Comparison of ENCODE assay signal across 20 mouse cellular contexts in genomic region chr19:3449248-3449647, GRCm38 (mm10). TPM values are rescaled to one million over a fixed set of nuclear protein-coding genes. Genes with fewer than 3 reads are reported as not detected.
DNase-seq lines count a peak whose midpoint lies in the region; ATAC-seq and TF ChIP-seq lines count a peak whose summit lies in the region.
"Had no signal": no experiment of that assay in that cellular context is flagged by ENCODE, and none has a peak within 500 bp of the region (broad histone marks: within the 10 kb centered on the region; RNA-seq: fewer than 3 reads in every experiment).

No protein-coding gene starts in this region.

- TF ChIP-seq EP300 in lung, postnatal 0 days (IDR thresholded peaks at IDR 0.05) = no peak

- no peak for TF ChIP-seq CTCF in lung, postnatal 0 days (IDR thresholded peaks at IDR 0.05)

- no peak overlapping the region for H3K4me3 ChIP-seq in heart, embryonic 15.5 days
- no peak overlapping the region for H3K4me3 ChIP-seq in lung, postnatal 0 days (ENCODE audit: low read depth, low read length)
- no peak overlapping the region for H3K4me3 ChIP-seq in forebrain, embryonic 13.5 days
- H3K4me3 ChIP-seq: embryonic facial prominence, embryonic 13.5 days; forebrain, embryonic 12.5 days; hindbrain, embryonic 12.5 days; midbrain, embryonic 15.5 days; neural tube, embryonic 12.5 days had no signal

- H3K27me3 ChIP-seq in heart, embryonic 15.5 days = no peaks in the 10 kb centered on the region
- no peaks in the 10 kb centered on the region for H3K27me3 ChIP-seq in lung, postnatal 0 days (replicated peaks; ENCODE audit: insufficient read depth, low read length)
- no peaks in the 10 kb centered on the region for H3K27me3 ChIP-seq in forebrain, embryonic 13.5 days
- H3K27me3 ChIP-seq: embryonic facial prominence, embryonic 13.5 days; forebrain, embryonic 12.5 days; hindbrain, embryonic 12.5 days; midbrain, embryonic 15.5 days; neural tube, embryonic 12.5 days had no signal

- H3K9ac ChIP-seq in heart, embryonic 15.5 days = no peak overlapping the region
- no peak overlapping the region for H3K9ac ChIP-seq in lung, postnatal 0 days (replicated peaks; ENCODE audit: low read depth)
- H3K9ac ChIP-seq in forebrain, embryonic 13.5 days = no peak overlapping the region
- H3K9ac ChIP-seq: embryonic facial prominence, embryonic 13.5 days; forebrain, embryonic 12.5 days; hindbrain, embryonic 12.5 days; liver, postnatal 0 days; midbrain, embryonic 15.5 days; neural tube, embryonic 12.5 days had no signal

- H3K9me3 ChIP-seq in heart, embryonic 15.5 days (replicated peaks) = no peaks in the 10 kb centered on the region
- H3K9me3 ChIP-seq in lung, postnatal 0 days (ENCODE audit: low read length) = no peaks in the 10 kb centered on the region
- no peaks in the 10 kb centered on the region for H3K9me3 ChIP-seq in forebrain, embryonic 13.5 days (replicated peaks)
- H3K9me3 ChIP-seq: embryonic facial prominence, embryonic 13.5 days; forebrain, embryonic 12.5 days; hindbrain, embryonic 12.5 days; midbrain, embryonic 15.5 days; neural tube, embryonic 12.5 days had no signal

- H3K27ac ChIP-seq in heart, embryonic 15.5 days = 0 out of 2 replicates have a peak overlapping the region, but pooled peaks have one; percentile 4
- peak overlapping the region; percentile 7; the same call in 1 of the 2 replicates for H3K27ac ChIP-seq in lung, postnatal 0 days (ENCODE audit: low read length)
- H3K27ac ChIP-seq in forebrain, embryonic 13.5 days = no peak overlapping the region
- H3K27ac ChIP-seq: embryonic facial prominence, embryonic 13.5 days; forebrain, embryonic 12.5 days; hindbrain, embryonic 12.5 days; midbrain, embryonic 15.5 days; neural tube, embryonic 12.5 days had no signal

- ATAC-seq in heart, embryonic 15.5 days (replicated peaks; ENCODE audit: insufficient number of reproducible peaks, insufficient read depth, low FRiP score, low read depth) = no peak
- ATAC-seq in lung, postnatal 0 days = peak; percentile 60
- ATAC-seq in forebrain, embryonic 13.5 days = no peak
- ATAC-seq: liver, postnatal 0 days; midbrain, embryonic 15.5 days had no signal

- H3K36me3 ChIP-seq in heart, embryonic 15.5 days = 0 out of 2 replicates have a peak, but pooled peaks cover 8% of the 10 kb centered on the region
- no peaks in the 10 kb centered on the region for H3K36me3 ChIP-seq in lung, postnatal 0 days (ENCODE audit: insufficient read depth, low read length)
- peaks cover 16% of the 10 kb centered on the region for H3K36me3 ChIP-seq in forebrain, embryonic 13.5 days (ENCODE audit: poor library complexity, severe bottlenecking)

- no peak for DNase-seq in heart, adult 8-10 months (ENCODE audit: low spot score)
- peak; percentile 26 for DNase-seq in ovary, adult 18-20 months (ENCODE audit: low spot score)
- DNase-seq in ovary, postnatal 10 days (ENCODE audit: low spot score) = no peak
- DNase-seq in lung, postnatal 0 days (ENCODE audit: low spot score) = peak; percentile 24
- no peak for DNase-seq in cerebellum, adult 9-10 months
- DNase-seq in frontal cortex, postnatal 10 days (ENCODE audit: low spot score in 2 of 2) = no peak
- DNase-seq: adrenal gland, postnatal 14 days; cerebellum, postnatal 14 days; liver, postnatal 0 days; thymus, postnatal 25 days had no signal

- H3K4me2 ChIP-seq in heart, embryonic 15.5 days = no peak overlapping the region
- H3K4me2 ChIP-seq in lung, postnatal 0 days (replicated peaks; ENCODE audit: low read depth, low read length) = no peak overlapping the region
- H3K4me2 ChIP-seq in forebrain, embryonic 13.5 days = no peak overlapping the region
- H3K4me2 ChIP-seq: embryonic facial prominence, embryonic 13.5 days; forebrain, embryonic 12.5 days; heart, embryonic 11.5 days; hindbrain, embryonic 12.5 days; midbrain, embryonic 15.5 days; neural tube, embryonic 12.5 days had no signal

- H3K4me1 ChIP-seq in heart, embryonic 15.5 days (replicated peaks) = peaks cover 13% of the 10 kb centered on the region
- H3K4me1 ChIP-seq in lung, postnatal 0 days (ENCODE audit: insufficient read depth, low read depth, low read length) = peaks cover 4% of the 10 kb centered on the region; the same call in 1 of the 2 replicates
- no peaks in the 10 kb centered on the region for H3K4me1 ChIP-seq in forebrain, embryonic 13.5 days
- H3K4me1 ChIP-seq: embryonic facial prominence, embryonic 13.5 days; neural tube, embryonic 12.5 days had no signal

- WGBS in heart, embryonic 15.5 days = 54% methylated on average over 3 of the region's 3 CpGs
- WGBS in lung, postnatal 0 days = 42% methylated on average over 3 of the region's 3 CpGs
- WGBS in forebrain, embryonic 13.5 days = 78% methylated on average over 3 of the region's 3 CpGs

RNA-seq across cellular contexts. Expression of gene Gal, which starts 34.9 kb away (rescaled TPM):
- 6.2 and 7.5 TPM in 2 replicates for polyA plus RNA-seq in heart, embryonic 15.5 days (2015; fragmentation: Nextera tagmentation; extraction: Ambion mirVana)
- not detected for total RNA-seq in heart, adult 8-10 months (2022)
- 5.0 and 8.7 TPM in 2 replicates for polyA plus RNA-seq in lung, postnatal 0 days (2015; fragmentation: Nextera tagmentation; extraction: Ambion mirVana)
- 2.4 and 2.8 TPM in 2 replicates for polyA plus RNA-seq in forebrain, embryonic 13.5 days (2015; fragmentation: Nextera tagmentation; extraction: Ambion mirVana)
- total RNA-seq: left cerebral cortex, adult 18-20 months had no signal
- polyA plus RNA-seq: C2C12; liver, postnatal 0 days had no signal

Comparison
In these comparisons a context has a peak if more than half of its experiments do, and no peak if none do; other contexts are left out.
1. DNase-seq: peak in ovary, adult 18-20 months (single experiment) and lung, postnatal 0 days (single experiment); none in heart, adult 8-10 months (single experiment), ovary, postnatal 10 days (single experiment), cerebellum, adult 9-10 months (single experiment) and frontal cortex, postnatal 10 days (0 of 2).